Mouse (Mus musculus) E14TG2a.4 (cell line): ENCODE measurements around the gene Arhgap6.

Source experiments
- CTCF ChIP-seq: conservative IDR thresholded peaks from 2 replicates; pipeline ENCODE4 v1.5.1; 2014; ENCODE audit warnings: low read length
- NANOG ChIP-seq: IDR thresholded peaks from 2 replicates; pipeline ENCODE4 v1.6.1; 2014; ENCODE audit warnings: borderline replicate concordance, low read length, mixed read lengths
- POU5F1 ChIP-seq: IDR thresholded peaks from 2 replicates; pipeline ENCODE4 v1.6.1; 2014; ENCODE audit warnings: low read length, borderline replicate concordance

- TF ChIP-seq NANOG, result no peak
- no peak for TF ChIP-seq CTCF
- no peak for TF ChIP-seq POU5F1
These were observed 425.2 kb downstream of the Arhgap6 start for GRCm38 (mm10) chrX:169220064-169220463.
